Mouse (Mus musculus): Measurements from ENCODE around the gene Gbp3. TPM values are rescaled to one million over a fixed set of nuclear protein-coding genes. Genes with fewer than 3 reads are reported as not detected.

Gene Gbp3
- total RNA-seq (2014; rRNA removed) (2.6 and 2.7 TPM in 2 replicates), polyA plus RNA-seq (2015; fragmentation: Nextera tagmentation; extraction: Ambion mirVana) (2.4 and 3.9 TPM in 2 replicates)

DNA sequence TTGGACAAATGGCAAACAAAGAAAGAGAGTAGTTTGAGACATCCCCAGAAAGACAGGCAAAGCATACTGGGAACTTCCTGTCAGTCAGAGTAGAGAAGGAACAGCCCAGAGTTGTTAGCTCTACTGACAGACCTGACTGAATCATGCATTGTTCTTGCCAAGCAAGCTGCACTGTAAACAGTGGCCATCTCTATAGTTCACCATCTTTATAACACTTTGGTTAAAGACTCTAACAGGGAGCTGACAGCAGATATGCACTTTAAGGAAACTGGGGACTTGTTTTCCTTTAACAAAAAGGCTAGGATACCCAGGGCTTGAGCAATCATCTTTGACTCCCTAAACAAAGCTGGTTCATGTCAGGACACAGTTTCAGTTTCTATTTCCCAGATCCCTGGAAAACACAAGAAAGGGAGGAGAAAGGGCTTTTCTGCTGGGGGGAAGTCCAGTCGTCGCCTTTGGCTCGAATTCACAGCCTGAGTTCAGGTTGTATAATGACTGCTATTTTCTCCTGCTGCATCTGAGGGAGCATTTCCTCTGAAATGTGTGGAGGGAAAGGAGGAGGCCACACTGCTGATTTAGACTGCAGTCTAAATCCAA is at the start of gene Gbp3:
TSS of gene Gbp3 (plus strand) at position 395 of the 597 bp plus-strand sequence.
- ATAC-seq (no peak), DNase-seq (ENCODE audit: low spot score) (no peak)
- Histone ChIP-seq H3K36me3 (ENCODE audit: insufficient read depth, low read length) (no peaks in the 10 kb centered on the region), H3K4me2 (ENCODE audit: low read depth, low read length) (peak within 1 kb of the TSS; percentile 45), H3K27me3 (ENCODE audit: insufficient read depth, low read length) (no peaks in the 10 kb centered on the region), H3K4me1 (ENCODE audit: insufficient read depth, low read length) (no peaks in the 10 kb centered on the region), H3K4me3 (ENCODE audit: low read length) (peak within 1 kb of the TSS; percentile 25), H3K9me3 (ENCODE audit: low read length) (no peaks in the 10 kb centered on the region), H3K9ac (replicated peaks; ENCODE audit: low read length) (no peak within 1 kb of the TSS), H3K27ac (peak within 1 kb of the TSS; percentile 48; the same call in 1 of the 2 replicates)
- TF ChIP-seq CTCF (IDR thresholded peaks at IDR 0.05; ENCODE audit: low read depth) = no peak
- WGBS = 33% methylated on average over 3 of the region's 3 CpGs

DNA sequence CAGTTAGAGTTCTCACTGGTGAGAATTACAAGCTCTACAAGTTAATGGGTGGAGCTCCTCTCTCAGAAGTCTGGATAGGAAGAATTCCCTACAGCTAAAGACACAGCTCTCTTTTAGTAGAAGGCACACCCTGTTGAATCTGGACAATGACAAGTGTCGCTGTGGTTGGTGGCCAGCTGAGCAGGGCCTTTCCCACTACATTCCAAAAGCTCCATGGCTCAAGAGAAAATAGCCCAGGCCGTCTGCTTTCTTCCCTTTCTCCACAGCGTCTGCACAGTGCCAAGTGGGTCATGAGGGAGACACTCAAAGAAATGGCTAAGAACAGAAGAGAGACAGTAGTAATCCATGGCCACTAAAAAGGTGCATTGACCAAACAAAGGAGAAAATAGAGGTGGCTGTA is 31.7 kb upstream of the Gbp3 start:
- no peak for ATAC-seq
- no peak overlapping the region for H3K4me2 ChIP-seq (ENCODE audit: low read depth, low read length)
- H3K27ac ChIP-seq = no peak overlapping the region
- H3K4me1 ChIP-seq (ENCODE audit: insufficient read depth, low read length) = no peaks in the 10 kb centered on the region
- DNase-seq (ENCODE audit: low spot score) = no peak
- H3K9me3 ChIP-seq (ENCODE audit: low read length) = no peaks in the 10 kb centered on the region
- TF ChIP-seq CTCF (IDR thresholded peaks at IDR 0.05; ENCODE audit: low read depth) = no peak
- H3K36me3 ChIP-seq (ENCODE audit: insufficient read depth, low read length) = no peaks in the 10 kb centered on the region
- H3K27me3 ChIP-seq (ENCODE audit: insufficient read depth, low read length) = no peaks in the 10 kb centered on the region
- no peak overlapping the region for H3K4me3 ChIP-seq (ENCODE audit: low read length)
- 31% methylated on average over 3 of the region's 3 CpGs for WGBS
- H3K9ac ChIP-seq (replicated peaks; ENCODE audit: low read length) = no peak overlapping the region

DNA sequence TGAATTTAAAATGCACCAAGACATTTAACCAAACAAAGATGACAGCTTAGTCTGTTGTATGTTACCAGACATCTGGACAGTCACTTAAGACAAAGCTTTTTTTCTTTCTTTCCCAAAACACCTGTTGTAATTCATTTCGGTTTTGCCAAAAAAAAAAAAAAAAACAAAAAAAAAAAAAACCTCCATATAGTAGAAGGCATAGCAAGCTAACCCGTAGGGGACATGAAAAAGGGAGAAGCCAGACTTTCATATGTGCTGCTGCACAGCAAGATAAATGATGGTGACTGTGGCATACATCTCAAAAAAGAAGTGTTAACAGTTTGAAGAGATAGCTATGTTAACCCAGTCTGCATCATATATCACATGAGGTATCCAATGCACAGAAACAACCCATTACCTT is 30.2 kb upstream of the Gbp3 start:
- Histone ChIP-seq H3K27me3 (ENCODE audit: insufficient read depth, low read length) (no peaks in the 10 kb centered on the region), H3K27ac (peak overlapping the region; percentile 54; the same call in 1 of the 2 replicates), H3K9me3 (ENCODE audit: low read length) (no peaks in the 10 kb centered on the region), H3K4me2 (ENCODE audit: low read depth, low read length) (peak overlapping the region; percentile 84), H3K4me1 (ENCODE audit: insufficient read depth, low read length) (no peaks in the 10 kb centered on the region), H3K4me3 (ENCODE audit: low read length) (peak overlapping the region; percentile 51), H3K36me3 (ENCODE audit: insufficient read depth, low read length) (no peaks in the 10 kb centered on the region), H3K9ac (replicated peaks; ENCODE audit: low read length) (peak overlapping the region; percentile 53)
- DNase-seq (ENCODE audit: low spot score) (peak; percentile 1), ATAC-seq (no peak)
- 62% methylated on average over 2 of the region's 2 CpGs for WGBS
- TF ChIP-seq CTCF (IDR thresholded peaks at IDR 0.05; ENCODE audit: low read depth) = no peak

DNA sequence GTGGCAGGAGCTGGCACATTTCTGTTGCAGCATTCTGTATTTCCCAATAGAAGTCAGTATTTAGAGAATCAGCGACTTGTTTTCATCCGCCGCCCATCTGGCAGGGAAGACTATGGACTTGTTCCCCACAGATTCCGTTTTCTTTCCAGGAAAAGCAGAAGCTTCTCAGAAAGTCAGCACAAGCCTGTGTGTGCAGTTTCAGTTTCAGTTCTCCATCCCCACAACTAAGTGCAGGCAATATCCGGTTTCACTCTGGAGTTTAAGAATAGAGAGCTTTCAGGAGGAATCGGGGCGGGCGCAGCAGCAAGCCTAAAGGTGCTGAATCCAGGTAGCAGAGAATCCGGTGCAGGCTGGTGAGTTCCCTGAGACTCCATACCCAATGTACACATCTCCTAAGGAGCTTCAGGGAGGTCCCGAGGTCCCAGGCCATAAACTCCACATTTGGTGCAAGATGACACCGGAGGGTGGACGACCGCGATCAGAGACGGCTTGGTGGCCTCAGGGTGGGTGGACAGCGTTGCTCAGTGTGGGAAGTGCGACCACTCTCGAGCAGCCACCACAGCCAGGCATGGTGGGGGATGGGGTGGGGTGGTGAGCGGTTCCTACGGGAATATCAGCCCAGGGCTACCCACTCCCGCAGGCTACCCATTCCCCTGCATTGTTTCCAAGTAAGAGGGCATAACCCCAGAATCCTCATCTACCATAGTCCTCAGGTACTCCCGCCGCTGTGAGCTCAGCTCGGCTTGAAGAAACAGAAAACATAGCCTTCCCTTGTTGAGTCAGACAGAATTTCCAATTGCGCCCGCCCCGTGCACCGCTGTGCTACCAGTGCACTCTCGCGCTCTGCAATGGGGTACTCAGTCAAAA is 29.5 kb upstream of the Gbp3 start, which contains the start of gene Gbp7:
TSS of gene Gbp7 (plus strand) at position 256 of the 867 bp plus-strand sequence.
- H3K36me3 ChIP-seq (ENCODE audit: insufficient read depth, low read length) = no peaks in the 10 kb centered on the region
- no peaks in the 10 kb centered on the region for H3K27me3 ChIP-seq (ENCODE audit: insufficient read depth, low read length)
- peak within 1 kb of the TSS; percentile 51 for H3K4me3 ChIP-seq (ENCODE audit: low read length)
- peak within 1 kb of the TSS; percentile 53 for H3K9ac ChIP-seq (replicated peaks; ENCODE audit: low read length)
- peak; percentile 63 for DNase-seq (ENCODE audit: low spot score)
- 1% methylated on average over 28 of the region's 30 CpGs for WGBS
- peak; percentile 87 for ATAC-seq
- TF ChIP-seq CTCF (IDR thresholded peaks at IDR 0.05; ENCODE audit: low read depth) = no peak
- peak within 1 kb of the TSS; percentile 84 for H3K4me2 ChIP-seq (ENCODE audit: low read depth, low read length)
- no peaks in the 10 kb centered on the region for H3K4me1 ChIP-seq (ENCODE audit: insufficient read depth, low read length)
- H3K27ac ChIP-seq = peak within 1 kb of the TSS; percentile 54
- H3K9me3 ChIP-seq (ENCODE audit: low read length) = no peaks in the 10 kb centered on the region

DNA sequence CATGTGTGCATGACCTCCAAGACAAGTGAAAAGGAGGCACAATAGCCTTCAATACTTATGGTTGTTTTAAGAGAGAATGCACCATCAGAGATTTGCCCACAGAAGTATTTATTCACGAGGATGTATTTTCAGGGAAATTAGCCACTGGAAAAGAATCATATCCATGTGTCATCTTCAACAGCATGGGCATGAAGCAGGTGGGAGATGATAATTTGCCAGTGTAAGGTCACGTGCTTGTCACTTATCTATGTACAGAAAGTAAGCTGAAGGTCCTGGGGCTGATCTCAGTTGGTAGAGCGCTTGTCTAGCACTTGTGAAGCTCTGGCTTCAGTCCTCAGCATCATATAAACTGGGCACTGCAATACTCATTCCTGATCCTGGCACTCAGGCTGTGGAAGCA is 28.2 kb upstream of the Gbp3 start:
- Histone ChIP-seq H3K36me3 (ENCODE audit: insufficient read depth, low read length) (no peaks in the 10 kb centered on the region), H3K9ac (replicated peaks; ENCODE audit: low read length) (no peak overlapping the region), H3K4me2 (ENCODE audit: low read depth, low read length) (no peak overlapping the region), H3K27me3 (ENCODE audit: insufficient read depth, low read length) (no peaks in the 10 kb centered on the region), H3K4me3 (ENCODE audit: low read length) (no peak overlapping the region), H3K4me1 (ENCODE audit: insufficient read depth, low read length) (no peaks in the 10 kb centered on the region), H3K9me3 (ENCODE audit: low read length) (no peaks in the 10 kb centered on the region), H3K27ac (no peak overlapping the region)
- no peak for TF ChIP-seq CTCF (IDR thresholded peaks at IDR 0.05; ENCODE audit: low read depth)
- no peak for ATAC-seq
- WGBS = 89% methylated on average over 3 of the region's 3 CpGs
- DNase-seq (ENCODE audit: low spot score) = no peak

DNA sequence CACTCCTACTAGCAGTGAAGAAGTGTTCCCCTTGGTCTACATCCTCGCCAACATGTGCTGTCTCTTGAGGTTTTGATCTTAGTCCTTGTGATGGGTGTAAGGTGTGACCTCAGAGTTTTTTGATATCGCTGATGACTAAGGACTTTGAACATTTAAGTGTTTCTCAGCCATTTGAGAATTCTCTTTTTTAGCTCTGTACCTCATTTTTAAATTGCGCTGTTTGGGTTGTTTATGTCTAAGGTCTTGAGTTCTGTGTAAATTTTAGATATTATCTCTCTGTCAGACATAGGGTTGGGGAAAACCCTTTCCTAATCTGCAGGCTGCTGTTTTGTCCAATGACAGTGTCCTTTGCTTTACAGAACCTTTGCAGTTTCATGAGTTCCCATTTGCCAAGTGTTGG is 26.6 kb upstream of the Gbp3 start:
- Histone ChIP-seq H3K9me3 (ENCODE audit: low read length) (no peaks in the 10 kb centered on the region), H3K36me3 (ENCODE audit: insufficient read depth, low read length) (no peaks in the 10 kb centered on the region), H3K27ac (no peak overlapping the region), H3K9ac (replicated peaks; ENCODE audit: low read length) (no peak overlapping the region), H3K4me3 (ENCODE audit: low read length) (no peak overlapping the region), H3K4me1 (ENCODE audit: insufficient read depth, low read length) (no peaks in the 10 kb centered on the region), H3K27me3 (ENCODE audit: insufficient read depth, low read length) (no peaks in the 10 kb centered on the region), H3K4me2 (ENCODE audit: low read depth, low read length) (no peak overlapping the region)
- TF ChIP-seq CTCF (IDR thresholded peaks at IDR 0.05; ENCODE audit: low read depth) = no peak
- no peak for DNase-seq (ENCODE audit: low spot score)
- ATAC-seq = no peak
- 95% methylated on average over 3 of the region's 3 CpGs for WGBS
